Mouse (Mus musculus) B cell, adult 2 months (primary cell): ENCODE data around the gene Asb9.

Experiments
- DNase-seq, 2 experiments: peaks; one replicate each; pipeline ENCODE4 v3.0.0; 2022

The Asb9 gene

GRCm38 (mm10) chrX:164505709-164506498, at the start of gene Asb9:
Gene Asb9, plus strand, starts transcription at chrX:164506327.
- DNase-seq, result no peak

DNA sequence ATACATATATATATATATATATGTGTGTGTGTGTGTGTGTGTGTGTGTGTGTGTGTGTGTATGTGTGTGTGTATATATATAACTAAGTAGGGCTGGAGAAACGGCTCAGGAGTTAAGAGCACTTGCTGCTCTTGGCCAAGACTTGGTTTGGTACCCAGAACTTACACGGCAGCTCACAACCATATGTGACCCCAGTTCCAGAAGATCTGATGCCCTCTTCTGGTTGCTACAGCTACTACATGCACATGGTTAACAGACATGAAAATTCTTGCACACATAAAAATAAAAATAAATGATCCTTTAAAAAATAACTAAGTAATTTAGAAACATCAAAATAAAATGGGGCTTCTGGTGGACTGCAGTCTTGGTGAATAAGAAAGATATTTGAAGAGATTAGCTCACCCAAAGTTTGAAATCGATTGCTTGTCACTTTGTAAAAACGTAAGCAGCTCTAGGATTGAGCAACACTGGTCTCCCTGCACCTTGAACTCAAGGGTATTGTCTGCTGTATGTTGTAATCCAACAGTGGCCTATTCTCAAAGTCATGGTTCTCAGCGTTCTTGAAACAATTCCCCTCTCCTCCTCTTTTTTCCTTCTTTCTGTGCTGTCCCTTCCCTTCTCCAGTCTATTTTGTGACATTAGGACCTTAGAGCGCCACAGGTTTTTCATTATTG, 46.8 kb upstream of the Asb9 start:
- no peak for DNase-seq

DNA sequence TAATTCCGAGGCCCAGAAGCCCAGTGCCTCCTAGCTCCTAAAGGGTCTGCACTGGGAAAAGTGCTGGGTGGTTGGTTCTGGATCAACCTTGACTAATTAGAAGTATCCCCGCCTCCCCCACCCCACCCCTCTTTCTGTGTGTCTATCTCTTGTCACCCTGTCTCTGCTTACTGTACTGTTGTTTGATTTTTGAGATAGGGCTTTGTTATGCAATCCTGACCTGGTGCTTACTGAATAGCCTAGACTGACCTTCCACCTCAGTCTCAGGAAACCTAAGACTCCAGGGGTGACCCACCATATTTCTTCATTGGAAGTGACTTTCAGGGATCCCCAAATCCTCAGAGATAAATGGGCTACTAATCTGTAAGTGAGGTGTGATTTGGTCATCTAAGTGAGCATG, 3.9 kb upstream of the Asb9 start:
- DNase-seq, result no peak

GRCm38 (mm10) chrX:164507068-164507467, 941 bp downstream of the Asb9 start:
- DNase-seq, result no peak

DNA sequence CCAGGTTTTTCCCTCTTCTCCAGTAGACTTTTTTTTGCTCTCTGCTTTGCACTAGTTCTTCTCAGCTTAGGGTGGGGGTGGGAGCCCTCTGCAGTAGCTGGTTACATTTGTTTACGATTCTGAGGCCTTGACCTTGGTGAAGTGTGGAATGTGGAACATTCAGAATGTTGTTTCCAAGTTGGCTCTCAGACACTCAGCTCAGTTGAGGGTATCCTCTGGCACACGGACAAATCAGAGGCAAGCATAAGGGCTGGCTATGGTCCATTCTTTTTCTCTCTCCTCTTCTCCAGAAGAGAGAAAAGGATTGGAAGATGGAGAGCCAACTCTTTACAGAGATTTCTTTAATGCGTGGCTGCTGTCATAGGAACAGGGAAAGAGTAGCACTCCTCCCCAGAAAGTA, 2.6 kb downstream of the Asb9 start:
- DNase-seq, result no peak

GRCm38 (mm10) chrX:164522138-164522537, 16.0 kb downstream of the Asb9 start:
- no peak for DNase-seq

- no peak for DNase-seq
Measured at GRCm38 (mm10) chrX:164526566-164526965, 20.4 kb downstream of the Asb9 start.

- no peak for DNase-seq
Measured at GRCm38 (mm10) chrX:164541436-164542317, 35.5 kb downstream of the Asb9 start.

DNA sequence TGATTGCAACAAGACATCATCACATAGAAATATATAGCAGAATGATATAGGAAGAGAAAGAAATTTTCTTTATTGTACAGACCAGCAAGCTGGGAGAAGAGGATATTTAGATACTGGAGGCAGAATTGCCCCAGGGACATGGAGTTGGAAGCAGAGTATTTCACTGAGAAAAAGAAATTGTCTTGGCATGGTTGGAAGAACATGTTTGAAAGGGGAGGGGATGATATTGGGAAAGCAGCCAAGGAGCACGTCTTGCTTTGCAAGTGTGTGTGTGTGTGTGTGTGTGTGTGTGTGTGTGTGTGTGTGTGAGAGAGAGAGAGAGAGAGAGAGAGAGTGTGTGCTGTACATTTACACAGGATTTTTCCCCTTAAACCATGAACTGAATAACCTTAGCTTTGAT, 64.1 kb downstream of the Asb9 start:
- no peak for DNase-seq

DNA sequence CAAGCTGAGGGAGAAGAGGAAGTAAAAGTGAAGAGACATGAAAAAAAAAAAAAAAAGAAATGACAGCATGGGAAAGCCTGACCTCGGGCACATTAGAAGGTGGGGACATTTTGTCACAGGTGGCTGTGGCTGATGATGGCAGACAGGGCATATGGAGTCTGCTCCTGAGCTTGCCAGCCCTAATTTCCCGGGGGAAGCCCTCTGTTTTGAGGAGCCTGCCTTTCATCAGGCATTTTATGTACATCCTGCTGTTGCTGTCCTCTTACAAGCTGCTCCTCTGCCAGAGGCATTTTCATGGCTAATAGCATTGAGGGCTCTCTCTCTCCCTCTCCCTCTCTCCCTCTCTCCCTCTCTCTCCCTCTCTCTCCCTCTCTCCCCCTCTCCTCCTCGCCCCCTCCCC, 70.8 kb downstream of the Asb9 start:
- DNase-seq, result no peak
